Mouse (Mus musculus) cortical plate, adult 2 months (tissue): ENCODE results near the gene Hpse2.

Experiments used
- CTCF ChIP-seq: fragments of 200-500 bp; IDR thresholded peaks from 2 replicates; pipeline ENCODE4 v1.5.1; 2011; ENCODE audit warnings: mild to moderate bottlenecking, control low read depth, low read length; ENCODE audit not compliant: insufficient read depth; ENCODE audit errors: extremely low read depth
- POLR2A ChIP-seq: fragments of 200-500 bp; IDR thresholded peaks from 2 replicates; pipeline ENCODE4 v1.6.1; 2011; ENCODE audit warnings: mild to moderate bottlenecking, low read length, control low read depth; ENCODE audit not compliant: insufficient read depth; ENCODE audit errors: extremely low read depth

GRCm38 (mm10) chr19:42855649-42856048 lies 532.5 kb downstream of the Hpse2 start:
- TF ChIP-seq CTCF (no peak), POLR2A (no peak)
